Mouse (Mus musculus) lung, postnatal 4 days (tissue): Measurements from ENCODE around the gene Mphosph9.

Experiments
- DNase-seq, 2 experiments: peaks; one replicate each; pipeline ENCODE4 v3.0.0; 2021

Gene Mphosph9

GRCm38 (mm10) chr5:124263246-124263645 lies 64.5 kb downstream of the Mphosph9 start:
- DNase-seq = no peak

- no peak for DNase-seq
Measured at GRCm38 (mm10) chr5:124262090-124262489, 65.7 kb downstream of the Mphosph9 start.

- peak in 1 of 2 experiments; percentile 35 for DNase-seq
Measured at GRCm38 (mm10) chr5:124259133-124259532, 68.6 kb downstream of the Mphosph9 start.

- no peak for DNase-seq
Measured at GRCm38 (mm10) chr5:124258026-124258425, 69.7 kb downstream of the Mphosph9 start.

- DNase-seq = no peak
Measured at GRCm38 (mm10) chr5:124255141-124255540, 72.6 kb downstream of the Mphosph9 start.

- DNase-seq = no peak
Measured at GRCm38 (mm10) chr5:124253555-124253954, 74.2 kb downstream of the Mphosph9 start.

- no peak for DNase-seq
Measured at GRCm38 (mm10) chr5:124252580-124253320, 75.0 kb downstream of the Mphosph9 start.

- no peak for DNase-seq
Measured at GRCm38 (mm10) chr5:124251070-124251469, 76.7 kb downstream of the Mphosph9 start.

GRCm38 (mm10) chr5:124249614-124250591 lies 77.9 kb downstream of the Mphosph9 start, which contains the start of gene Pitpnm2:
Gene Pitpnm2, minus strand, starts transcription at chr5:124249760.
- DNase-seq = peak; percentile 69 to 81

GRCm38 (mm10) chr5:124248845-124249613 lies 78.7 kb downstream of the Mphosph9 start:
- peak; percentile 69 to 78 for DNase-seq

- DNase-seq = peak; percentile 39 to 46
Measured at GRCm38 (mm10) chr5:124247986-124248626, 79.7 kb downstream of the Mphosph9 start.

- DNase-seq = no peak
Measured at GRCm38 (mm10) chr5:124247296-124247695, 80.5 kb downstream of the Mphosph9 start.

GRCm38 (mm10) chr5:124244885-124245284 lies 82.9 kb downstream of the Mphosph9 start:
- DNase-seq = no peak

GRCm38 (mm10) chr5:124244449-124244848 lies 83.3 kb downstream of the Mphosph9 start:
- no peak for DNase-seq

- no peak for DNase-seq
Measured at GRCm38 (mm10) chr5:124243236-124243901, 84.4 kb downstream of the Mphosph9 start.

- DNase-seq = no peak
Measured at GRCm38 (mm10) chr5:124241686-124242444, 85.9 kb downstream of the Mphosph9 start.

- peak in 1 of 2 experiments; percentile 59 for DNase-seq
Measured at GRCm38 (mm10) chr5:124240841-124241685, 86.7 kb downstream of the Mphosph9 start.

- DNase-seq = no peak
Measured at GRCm38 (mm10) chr5:124236180-124236579, 91.6 kb downstream of the Mphosph9 start.

- DNase-seq = no peak
Measured at GRCm38 (mm10) chr5:124234778-124235177, 93.0 kb downstream of the Mphosph9 start.
